Mouse (Mus musculus): Measurements from ENCODE around the gene Trp53rka. TPM values are rescaled to one million over a fixed set of nuclear protein-coding genes. Genes with fewer than 3 reads are reported as not detected.

Gene Trp53rka
- polyA plus RNA-seq, 1 experiment from 2014 or later: 22.7 TPM

DNA sequence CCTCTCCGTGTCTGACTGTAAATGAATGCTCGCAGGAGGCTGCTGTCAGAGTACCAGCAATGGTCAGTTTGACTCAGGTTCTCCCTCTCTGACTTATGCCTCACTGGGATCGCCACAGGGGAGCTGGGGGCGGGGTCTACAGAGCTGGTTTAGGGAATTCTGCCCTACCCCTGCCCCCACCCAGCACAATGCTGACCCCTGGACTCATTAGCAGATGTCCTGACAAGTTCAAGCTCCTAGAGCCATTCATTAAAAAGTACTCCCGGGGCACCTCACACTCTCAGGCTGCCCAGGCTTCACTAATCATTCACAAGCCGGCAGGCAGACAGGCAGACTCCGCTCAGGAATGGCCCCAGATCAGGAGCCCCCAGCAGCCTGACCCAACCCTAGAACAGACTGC, 33.5 kb downstream of the Trp53rka start:
- H3K9me3 ChIP-seq (ENCODE audit: control insufficient read depth, low read length): no peaks in the 10 kb centered on the region
- no peak overlapping the region for H3K9ac ChIP-seq (ENCODE audit: low read length)
- H3K4me1 ChIP-seq (ENCODE audit: control insufficient read depth in 2 of 2, insufficient read depth in 2 of 2, low read length in 2 of 2): no peaks in the 10 kb centered on the region
- peaks cover 5% of the 10 kb centered on the region; the same call in 1 of the 2 replicates for H3K27me3 ChIP-seq (ENCODE audit: control insufficient read depth, insufficient read depth, low read length)
- H3K27ac ChIP-seq (replicated peaks in 1 of 2; ENCODE audit: control insufficient read depth in 1 of 2, insufficient read depth in 1 of 2, low read depth in 2 of 2, low read length in 2 of 2): no peak overlapping the region
- H3K4me3 ChIP-seq (ENCODE audit: control insufficient read depth in 1 of 2, insufficient read depth in 1 of 2, low read depth in 1 of 2, low read length in 2 of 2): no peak overlapping the region
- ATAC-seq (ENCODE audit: insufficient number of reproducible peaks, insufficient read depth, low FRiP score, low read depth): no peak
- no peak overlapping the region for H3K4me2 ChIP-seq (ENCODE audit: low read length)
- WGBS: 25% methylated on average over 7 of the region's 7 CpGs
- no peaks in the 10 kb centered on the region for H3K36me3 ChIP-seq (ENCODE audit: control insufficient read depth, insufficient read depth, low read length)

DNA sequence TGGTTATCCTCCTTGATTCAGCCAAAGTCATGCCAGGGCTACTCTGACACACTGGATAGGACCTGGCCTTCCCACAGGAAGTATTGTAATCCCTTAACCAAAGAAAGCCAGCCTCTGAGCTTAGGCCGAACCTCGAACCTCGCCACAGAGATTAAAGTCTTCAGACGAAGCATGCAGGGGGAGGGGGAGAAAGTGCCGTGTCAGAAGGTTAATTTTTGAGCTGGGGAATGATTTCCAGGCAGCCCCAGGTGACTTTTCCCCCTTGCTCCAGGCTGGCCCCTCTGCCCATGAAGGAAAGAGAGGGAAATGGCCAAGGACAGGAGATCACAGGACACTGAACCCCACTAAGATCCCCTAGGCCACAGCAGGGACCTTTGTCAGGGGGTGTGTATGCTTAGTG, 34.9 kb downstream of the Trp53rka start:
- 52% methylated on average over 5 of the region's 5 CpGs for WGBS
- Histone ChIP-seq H3K27me3 (ENCODE audit: control insufficient read depth, insufficient read depth, low read length) (no peaks in the 10 kb centered on the region; the same call in 1 of the 2 replicates), H3K36me3 (ENCODE audit: control insufficient read depth, insufficient read depth, low read length) (no peaks in the 10 kb centered on the region), H3K9me3 (ENCODE audit: control insufficient read depth, low read length) (no peaks in the 10 kb centered on the region), H3K4me1 (ENCODE audit: control insufficient read depth in 2 of 2, insufficient read depth in 2 of 2, low read length in 2 of 2) (no peaks in the 10 kb centered on the region), H3K4me2 (ENCODE audit: low read length) (no peak overlapping the region), H3K4me3 (ENCODE audit: control insufficient read depth in 1 of 2, insufficient read depth in 1 of 2, low read depth in 1 of 2, low read length in 2 of 2) (no peak overlapping the region), H3K9ac (ENCODE audit: low read length) (no peak overlapping the region), H3K27ac (replicated peaks in 1 of 2; ENCODE audit: control insufficient read depth in 1 of 2, insufficient read depth in 1 of 2, low read depth in 2 of 2, low read length in 2 of 2) (no peak overlapping the region)
- ATAC-seq (ENCODE audit: insufficient number of reproducible peaks, insufficient read depth, low FRiP score, low read depth): no peak

DNA sequence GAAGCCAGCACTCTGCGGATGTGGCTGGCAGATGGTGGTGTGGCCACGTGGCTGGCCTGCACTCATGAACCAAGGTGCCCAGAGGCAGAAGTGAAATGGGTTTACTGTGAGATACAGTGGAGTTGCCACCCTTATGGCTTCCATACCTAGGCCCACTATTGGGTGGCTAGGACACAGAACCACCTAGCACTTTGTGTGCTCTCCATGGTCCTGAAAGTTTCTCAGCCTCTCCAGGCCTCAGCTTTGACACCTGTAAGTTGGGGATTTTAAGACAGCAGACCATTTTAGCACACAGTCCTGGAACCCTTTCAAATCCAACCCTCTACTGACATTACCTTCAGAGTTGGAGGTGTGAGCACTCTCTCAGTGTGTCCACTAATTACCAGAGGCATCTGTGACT, 36.4 kb downstream of the Trp53rka start:
- Histone ChIP-seq H3K9me3 (ENCODE audit: control insufficient read depth, low read length) (no peaks in the 10 kb centered on the region), H3K36me3 (ENCODE audit: control insufficient read depth, insufficient read depth, low read length) (no peaks in the 10 kb centered on the region), H3K4me3 (ENCODE audit: control insufficient read depth in 1 of 2, insufficient read depth in 1 of 2, low read depth in 1 of 2, low read length in 2 of 2) (no peak overlapping the region), H3K4me2 (ENCODE audit: low read length) (no peak overlapping the region), H3K4me1 (ENCODE audit: control insufficient read depth in 2 of 2, insufficient read depth in 2 of 2, low read length in 2 of 2) (no peaks in the 10 kb centered on the region), H3K27me3 (ENCODE audit: control insufficient read depth, insufficient read depth, low read length) (no peaks in the 10 kb centered on the region; the same call in 1 of the 2 replicates), H3K27ac (replicated peaks in 1 of 2; ENCODE audit: control insufficient read depth in 1 of 2, insufficient read depth in 1 of 2, low read depth in 2 of 2, low read length in 2 of 2) (no peak overlapping the region), H3K9ac (ENCODE audit: low read length) (no peak overlapping the region)
- WGBS: 54% methylated on average over 2 of the region's 2 CpGs
- ATAC-seq (ENCODE audit: insufficient number of reproducible peaks, insufficient read depth, low FRiP score, low read depth): no peak

DNA sequence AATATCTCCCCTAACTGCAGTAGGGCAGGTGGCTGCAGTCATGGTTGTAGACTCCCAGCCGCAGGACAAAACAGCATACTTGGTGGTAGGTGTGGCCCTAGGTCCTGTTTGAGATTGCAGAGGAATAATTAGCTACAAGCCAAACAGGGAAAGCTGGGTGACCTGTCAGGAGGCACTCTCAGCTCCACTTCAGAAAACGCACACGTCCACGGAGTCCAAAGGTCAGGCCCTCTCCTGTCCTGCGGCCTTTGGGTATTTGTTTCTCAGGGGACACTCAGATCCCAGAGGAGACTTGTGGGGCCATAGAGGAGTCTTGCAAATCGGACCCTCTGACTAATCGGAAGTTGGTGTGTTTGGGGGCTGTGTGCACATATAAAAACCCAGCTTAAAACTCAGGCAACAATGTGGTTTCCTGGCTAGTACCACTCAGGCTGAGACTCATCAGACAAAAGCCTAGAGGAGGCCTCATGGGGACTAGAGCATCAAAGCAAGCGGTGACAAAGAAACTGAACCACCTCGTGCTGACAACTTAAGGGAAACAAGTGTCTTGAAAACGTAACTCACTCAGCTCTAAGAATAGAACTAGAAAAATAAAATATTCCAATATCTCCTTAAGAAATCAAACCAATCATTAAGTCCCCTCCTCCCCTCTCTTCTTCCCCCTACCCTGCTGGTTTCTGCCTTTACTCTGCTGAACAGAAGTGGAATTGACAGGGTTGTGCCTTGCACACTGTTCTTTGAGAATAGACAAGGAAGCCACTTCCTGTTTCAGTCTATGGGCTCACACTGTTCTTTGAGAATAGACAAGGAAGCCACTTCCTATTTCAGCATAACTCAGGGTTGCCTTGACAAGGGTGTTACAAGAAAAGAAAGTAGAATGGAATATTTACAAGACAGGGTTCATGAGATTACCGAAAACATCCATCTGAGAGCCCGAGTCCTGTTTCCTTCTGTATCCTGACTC, 40.1 kb downstream of the Trp53rka start:
- WGBS: 69% methylated on average over 12 of the region's 12 CpGs
- Histone ChIP-seq H3K27ac (replicated peaks in 1 of 2; ENCODE audit: control insufficient read depth in 1 of 2, insufficient read depth in 1 of 2, low read depth in 2 of 2, low read length in 2 of 2) (no peak overlapping the region), H3K4me3 (ENCODE audit: control insufficient read depth in 1 of 2, insufficient read depth in 1 of 2, low read depth in 1 of 2, low read length in 2 of 2) (no peak overlapping the region), H3K4me1 (ENCODE audit: control insufficient read depth in 2 of 2, insufficient read depth in 2 of 2, low read length in 2 of 2) (no peaks in the 10 kb centered on the region), H3K9ac (ENCODE audit: low read length) (no peak overlapping the region), H3K4me2 (ENCODE audit: low read length) (no peak overlapping the region), H3K36me3 (ENCODE audit: control insufficient read depth, insufficient read depth, low read length) (no peaks in the 10 kb centered on the region), H3K9me3 (ENCODE audit: control insufficient read depth, low read length) (no peaks in the 10 kb centered on the region), H3K27me3 (ENCODE audit: control insufficient read depth, insufficient read depth, low read length) (no peaks in the 10 kb centered on the region; the same call in 1 of the 2 replicates)
- ATAC-seq (ENCODE audit: insufficient number of reproducible peaks, insufficient read depth, low FRiP score, low read depth): no peak

DNA sequence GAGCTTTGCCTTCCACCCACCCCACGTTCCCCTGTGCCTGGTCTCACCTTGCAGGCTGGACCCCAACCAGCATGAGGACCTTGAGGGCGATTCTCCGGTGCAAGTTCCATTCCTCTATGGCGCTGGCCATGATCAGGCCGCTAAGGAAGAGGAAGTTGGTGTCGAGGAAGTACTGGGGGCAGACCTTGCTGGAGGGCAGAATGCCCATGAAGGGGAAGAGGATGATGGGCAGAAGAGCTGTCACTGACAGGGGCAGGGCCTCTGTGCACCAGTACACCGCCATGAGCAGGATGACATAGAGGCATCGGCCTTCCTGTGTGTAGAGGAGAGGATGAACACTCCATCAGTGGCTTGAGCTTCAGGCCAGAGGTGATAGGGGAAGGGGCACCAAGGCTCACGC, 44.6 kb downstream of the Trp53rka start:
- no peak overlapping the region for H3K9ac ChIP-seq (ENCODE audit: low read length)
- no peaks in the 10 kb centered on the region for H3K27me3 ChIP-seq (ENCODE audit: control insufficient read depth, insufficient read depth, low read length)
- H3K4me1 ChIP-seq (ENCODE audit: control insufficient read depth in 2 of 2, insufficient read depth in 2 of 2, low read length in 2 of 2): no peaks in the 10 kb centered on the region
- WGBS: 75% methylated on average over 9 of the region's 9 CpGs
- H3K9me3 ChIP-seq (ENCODE audit: control insufficient read depth, low read length): no peaks in the 10 kb centered on the region
- ATAC-seq (ENCODE audit: insufficient number of reproducible peaks, insufficient read depth, low FRiP score, low read depth): no peak
- H3K27ac ChIP-seq (replicated peaks in 1 of 2; ENCODE audit: control insufficient read depth in 1 of 2, insufficient read depth in 1 of 2, low read depth in 2 of 2, low read length in 2 of 2): no peak overlapping the region
- no peaks in the 10 kb centered on the region for H3K36me3 ChIP-seq (ENCODE audit: control insufficient read depth, insufficient read depth, low read length)
- H3K4me2 ChIP-seq (ENCODE audit: low read length): no peak overlapping the region
- no peak overlapping the region for H3K4me3 ChIP-seq (ENCODE audit: control insufficient read depth in 1 of 2, insufficient read depth in 1 of 2, low read depth in 1 of 2, low read length in 2 of 2)

DNA sequence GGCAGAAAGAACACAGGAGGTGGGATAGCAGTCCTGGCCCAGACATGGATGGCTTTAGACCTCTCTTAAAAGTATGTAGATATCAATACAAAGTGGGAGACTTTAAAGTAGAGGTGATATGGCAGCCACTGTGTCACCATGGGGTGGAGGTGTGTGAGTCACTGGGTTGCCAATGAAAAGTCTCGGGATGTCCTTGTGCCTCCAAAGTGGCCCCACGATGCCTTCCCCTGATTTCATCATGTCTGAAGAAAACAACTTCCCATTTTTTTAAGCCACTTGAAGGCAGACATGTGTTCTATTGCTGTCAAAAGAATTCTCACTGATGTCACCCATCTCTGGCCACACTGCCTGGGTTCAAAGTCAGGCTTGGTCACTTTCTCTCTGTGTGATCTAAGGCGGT, 48.3 kb downstream of the Trp53rka start:
- Histone ChIP-seq H3K4me3 (ENCODE audit: control insufficient read depth in 1 of 2, insufficient read depth in 1 of 2, low read depth in 1 of 2, low read length in 2 of 2) (no peak overlapping the region), H3K9me3 (ENCODE audit: control insufficient read depth, low read length) (no peaks in the 10 kb centered on the region), H3K4me2 (ENCODE audit: low read length) (no peak overlapping the region), H3K4me1 (ENCODE audit: control insufficient read depth in 2 of 2, insufficient read depth in 2 of 2, low read length in 2 of 2) (no peaks in the 10 kb centered on the region), H3K9ac (ENCODE audit: low read length) (no peak overlapping the region), H3K36me3 (ENCODE audit: control insufficient read depth, insufficient read depth, low read length) (no peaks in the 10 kb centered on the region), H3K27ac (replicated peaks in 1 of 2; ENCODE audit: control insufficient read depth in 1 of 2, insufficient read depth in 1 of 2, low read depth in 2 of 2, low read length in 2 of 2) (no peak overlapping the region), H3K27me3 (ENCODE audit: control insufficient read depth, insufficient read depth, low read length) (no peaks in the 10 kb centered on the region)
- WGBS: 65% methylated on average over 3 of the region's 3 CpGs
- ATAC-seq (ENCODE audit: insufficient number of reproducible peaks, insufficient read depth, low FRiP score, low read depth): no peak

DNA sequence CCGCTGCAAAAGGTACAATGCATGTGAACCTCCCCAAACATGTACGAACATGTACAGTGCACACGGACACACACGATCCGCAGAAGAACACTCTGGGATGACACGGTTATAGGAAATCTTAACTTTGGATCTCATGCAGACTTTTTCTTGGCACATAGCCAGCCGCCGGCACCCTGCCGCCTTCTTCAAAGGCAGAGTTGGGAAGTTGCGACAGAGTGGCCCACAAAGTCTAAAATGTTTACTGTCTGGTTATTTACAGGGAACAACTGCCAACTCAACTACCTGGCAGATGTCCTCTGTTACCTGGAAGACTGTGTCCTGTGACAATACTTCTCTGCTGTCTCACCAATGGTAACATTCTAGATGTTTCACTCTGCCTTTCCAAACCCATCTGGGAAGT, 50.1 kb downstream of the Trp53rka start:
- no peak for ATAC-seq (ENCODE audit: insufficient number of reproducible peaks, insufficient read depth, low FRiP score, low read depth)
- no peak overlapping the region for H3K27ac ChIP-seq (replicated peaks in 1 of 2; ENCODE audit: control insufficient read depth in 1 of 2, insufficient read depth in 1 of 2, low read depth in 2 of 2, low read length in 2 of 2)

More for the DNA sequence above, 50.1 kb downstream of the Trp53rka start:
- Histone ChIP-seq H3K27me3 (ENCODE audit: control insufficient read depth, insufficient read depth, low read length) (no peaks in the 10 kb centered on the region), H3K9ac (ENCODE audit: low read length) (no peak overlapping the region), H3K36me3 (ENCODE audit: control insufficient read depth, insufficient read depth, low read length) (no peaks in the 10 kb centered on the region), H3K4me2 (ENCODE audit: low read length) (no peak overlapping the region), H3K9me3 (ENCODE audit: control insufficient read depth, low read length) (no peaks in the 10 kb centered on the region), H3K4me1 (ENCODE audit: control insufficient read depth in 2 of 2, insufficient read depth in 2 of 2, low read length in 2 of 2) (no peaks in the 10 kb centered on the region), H3K4me3 (ENCODE audit: control insufficient read depth in 1 of 2, insufficient read depth in 1 of 2, low read depth in 1 of 2, low read length in 2 of 2) (no peak overlapping the region)
- WGBS: 81% methylated on average over 10 of the region's 10 CpGs
